Mouse (Mus musculus): ENCODE data around the gene Rrp1b. TPM values are rescaled to one million over a fixed set of nuclear protein-coding genes. Genes with fewer than 3 reads are reported as not detected.
A peak's percentile ranks its signal among the peaks of the same experiment; 100 is the strongest.

Gene Rrp1b
- polyA plus RNA-seq (2017; shearing (Covaris generic)), result 10 to 100 TPM; 59.8 to 76.9 (median 64.4) TPM

- peak; percentile 91 for ATAC-seq
Observed at GRCm38 (mm10) chr17:32035609-32036508, at the start of gene Rrp1b, which contains the start of gene Hsf2bp. Gene Rrp1b, plus strand, starts transcription at chr17:32036100. Gene Hsf2bp, minus strand, starts transcription at chr17:32036349.

- no peak for ATAC-seq
Observed at GRCm38 (mm10) chr17:31986915-31987314, 49.0 kb upstream of the Rrp1b start.

GRCm38 (mm10) chr17:31989035-31989434 is 46.9 kb upstream of the Rrp1b start:
- no peak for ATAC-seq

GRCm38 (mm10) chr17:31992004-31992403 is 43.9 kb upstream of the Rrp1b start:
- no peak for ATAC-seq

GRCm38 (mm10) chr17:31993354-31993753 is 42.5 kb upstream of the Rrp1b start:
- no peak for ATAC-seq

- ATAC-seq, result no peak
Observed at GRCm38 (mm10) chr17:31994132-31994531, 41.8 kb upstream of the Rrp1b start.

- no peak for ATAC-seq
Observed at GRCm38 (mm10) chr17:31995784-31996183, 40.1 kb upstream of the Rrp1b start.

GRCm38 (mm10) chr17:31996331-31996730 is 39.6 kb upstream of the Rrp1b start:
- no peak for ATAC-seq

GRCm38 (mm10) chr17:31998351-31998750 is 37.5 kb upstream of the Rrp1b start:
- ATAC-seq, result no peak

GRCm38 (mm10) chr17:32003251-32003650 is 32.6 kb upstream of the Rrp1b start:
- ATAC-seq, result no peak

GRCm38 (mm10) chr17:32006800-32007199 is 29.1 kb upstream of the Rrp1b start:
- no peak for ATAC-seq

GRCm38 (mm10) chr17:32011694-32012093 is 24.2 kb upstream of the Rrp1b start:
- ATAC-seq, result no peak

GRCm38 (mm10) chr17:32012254-32012653 is 23.6 kb upstream of the Rrp1b start:
- ATAC-seq, result no peak

GRCm38 (mm10) chr17:32013659-32014058 is 22.2 kb upstream of the Rrp1b start:
- ATAC-seq, result no peak

GRCm38 (mm10) chr17:32016481-32016880 is 19.4 kb upstream of the Rrp1b start:
- no peak for ATAC-seq

GRCm38 (mm10) chr17:32018127-32018894 is 17.6 kb upstream of the Rrp1b start:
- no peak for ATAC-seq

- no peak for ATAC-seq
Observed at GRCm38 (mm10) chr17:32021981-32022380, 13.9 kb upstream of the Rrp1b start.

GRCm38 (mm10) chr17:32022551-32022950 is 13.3 kb upstream of the Rrp1b start:
- ATAC-seq, result no peak

GRCm38 (mm10) chr17:32023088-32023487 is 12.8 kb upstream of the Rrp1b start:
- ATAC-seq, result peak; percentile 91

- no peak for ATAC-seq
Observed at GRCm38 (mm10) chr17:32024671-32025073, 11.2 kb upstream of the Rrp1b start.

GRCm38 (mm10) chr17:32025386-32025785 is 10.5 kb upstream of the Rrp1b start:
- ATAC-seq, result peak; percentile 56

GRCm38 (mm10) chr17:32027666-32028065 is 8.2 kb upstream of the Rrp1b start:
- peak; percentile 47 for ATAC-seq

- ATAC-seq, result no peak
Observed at GRCm38 (mm10) chr17:32028301-32028700, 7.6 kb upstream of the Rrp1b start.

GRCm38 (mm10) chr17:32031684-32032083 is 4.2 kb upstream of the Rrp1b start:
- no peak for ATAC-seq
